Mouse (Mus musculus) c-Kit-negative CD71-positive TER-119-positive erythroid progenitor cells, embryonic 14.5 days (primary cell): ENCODE data around the gene Plppr3.

Source experiments
- DNase-seq: peaks from one replicate; pipeline ENCODE4 v3.0.0-alpha.2; 2013; ENCODE audit warnings: low read depth, low spot score

The Plppr3 gene

DNA sequence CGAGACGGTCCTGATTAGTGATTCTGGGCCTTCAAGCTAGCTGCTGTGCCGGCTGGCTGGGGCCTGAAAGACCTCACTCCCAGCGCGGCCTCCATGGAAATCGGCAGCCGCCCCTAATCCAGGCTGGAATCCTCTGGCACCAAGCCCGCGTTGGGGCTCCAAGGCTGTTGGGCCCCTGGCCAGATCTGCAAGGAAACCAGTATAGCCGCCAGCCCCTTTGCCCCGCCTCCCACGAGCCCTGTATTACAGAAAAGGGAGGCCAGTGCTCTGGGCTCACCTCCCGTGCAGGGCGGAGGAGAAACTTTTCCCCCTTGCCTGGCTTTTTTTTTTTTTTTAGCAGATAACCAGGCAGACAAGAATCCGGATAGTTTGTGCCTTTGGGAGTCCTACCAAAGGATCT lies 21.0 kb downstream of the Plppr3 start:
- DNase-seq: peak; percentile 26

DNA sequence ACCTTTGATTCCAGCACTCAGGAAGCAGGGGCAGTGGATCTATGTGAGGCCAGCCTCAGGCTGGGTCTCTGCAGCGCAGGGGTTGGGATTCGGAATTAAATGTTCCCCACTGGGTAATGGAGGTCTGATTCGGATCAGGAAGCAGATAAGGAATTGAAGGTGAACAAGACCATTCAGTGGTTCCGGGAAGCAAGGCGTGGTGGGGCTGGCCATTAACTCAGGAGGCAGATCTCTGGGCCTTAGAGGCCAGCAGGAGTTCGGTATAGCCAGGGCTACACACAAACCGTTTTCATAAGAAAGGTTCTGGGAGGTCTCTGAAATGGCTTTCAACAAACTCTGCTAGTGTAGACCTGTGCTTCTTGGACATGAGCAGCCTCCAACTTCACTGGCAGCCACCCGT lies 21.6 kb downstream of the Plppr3 start:
- no peak for DNase-seq

DNA sequence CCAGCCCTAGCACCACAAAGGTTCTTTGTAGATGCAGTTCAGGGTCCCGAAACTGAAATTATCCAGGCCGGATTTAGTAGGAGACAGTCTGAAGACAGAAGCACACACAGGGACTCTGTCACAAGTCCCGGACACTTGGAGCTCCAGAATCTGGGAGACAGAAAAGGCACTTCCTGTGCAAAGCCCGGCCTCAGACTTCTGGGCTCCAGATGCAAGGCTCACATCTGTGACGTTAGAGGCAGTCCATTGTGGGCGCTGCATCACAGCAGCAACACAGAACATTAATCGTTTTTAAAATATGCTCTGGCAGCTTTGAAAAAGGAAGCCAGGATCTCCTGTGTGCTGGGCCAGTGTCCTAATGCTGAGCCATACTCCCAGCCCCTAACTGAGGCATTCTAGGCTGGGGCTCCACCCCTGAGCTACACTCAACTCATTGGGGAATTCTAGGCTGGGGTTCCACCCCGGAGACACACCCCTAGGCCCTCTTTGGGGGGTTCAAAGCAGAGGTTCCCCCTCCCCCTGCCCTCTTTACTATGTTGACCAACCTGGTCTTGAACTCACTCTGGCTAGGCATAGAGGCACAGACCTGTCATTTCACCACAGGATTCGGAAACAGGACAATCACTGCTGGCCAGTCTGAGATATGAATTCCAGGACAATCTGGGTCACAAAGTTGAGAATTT lies 22.2 kb downstream of the Plppr3 start:
- DNase-seq: no peak

DNA sequence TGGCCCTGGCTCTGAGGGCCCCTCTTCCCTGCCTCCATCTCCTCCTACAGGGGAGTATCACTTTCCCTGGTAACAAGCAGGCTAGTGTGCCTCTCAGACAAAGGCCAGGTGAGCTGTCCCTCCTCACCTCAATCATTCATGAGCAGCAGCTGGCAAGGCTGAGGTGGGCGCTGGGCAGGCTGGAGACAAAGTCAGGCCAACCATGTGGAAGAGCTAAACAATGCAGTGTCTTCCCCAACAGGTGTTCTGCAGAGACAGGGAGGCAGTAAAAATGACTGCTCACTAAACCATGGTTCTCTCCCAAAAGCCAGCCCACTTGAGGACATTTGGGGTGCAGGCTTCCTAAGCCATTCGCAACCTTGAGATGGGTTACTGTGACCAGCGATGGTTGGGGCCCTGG lies 22.8 kb downstream of the Plppr3 start:
- no peak for DNase-seq

DNA sequence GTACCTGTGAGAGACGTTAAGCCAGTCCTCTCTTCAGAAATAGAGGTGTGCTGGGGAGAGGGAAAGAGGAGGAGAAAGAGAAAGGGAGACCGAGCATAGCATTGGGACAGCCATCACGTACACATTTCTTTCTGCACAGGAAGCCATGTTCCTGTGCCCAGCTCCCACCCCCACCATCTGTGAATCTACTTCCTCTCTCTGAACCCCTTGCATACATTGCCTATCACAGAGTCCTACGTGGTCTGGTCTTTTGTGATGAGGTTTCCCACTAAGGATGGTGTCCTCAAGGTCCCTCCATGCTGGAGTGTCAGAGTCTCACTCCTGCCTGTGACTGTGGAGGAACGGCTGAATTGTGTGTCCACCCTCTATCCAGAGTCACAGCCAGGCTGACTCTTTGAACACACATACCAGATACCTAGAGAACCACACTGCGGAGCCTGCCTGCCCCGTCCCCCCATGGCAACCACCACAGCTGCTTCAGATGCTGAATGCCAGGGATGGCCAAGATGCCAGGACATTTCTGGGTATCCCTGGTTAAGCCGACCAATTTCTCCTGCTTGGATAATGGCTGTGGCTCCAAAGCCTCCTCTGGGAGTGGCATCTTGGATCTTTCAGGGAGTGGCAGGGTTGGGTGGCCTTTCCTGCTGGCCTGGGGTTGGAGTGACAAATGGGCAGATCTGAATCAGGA lies 24.3 kb downstream of the Plppr3 start:
- DNase-seq: no peak

DNA sequence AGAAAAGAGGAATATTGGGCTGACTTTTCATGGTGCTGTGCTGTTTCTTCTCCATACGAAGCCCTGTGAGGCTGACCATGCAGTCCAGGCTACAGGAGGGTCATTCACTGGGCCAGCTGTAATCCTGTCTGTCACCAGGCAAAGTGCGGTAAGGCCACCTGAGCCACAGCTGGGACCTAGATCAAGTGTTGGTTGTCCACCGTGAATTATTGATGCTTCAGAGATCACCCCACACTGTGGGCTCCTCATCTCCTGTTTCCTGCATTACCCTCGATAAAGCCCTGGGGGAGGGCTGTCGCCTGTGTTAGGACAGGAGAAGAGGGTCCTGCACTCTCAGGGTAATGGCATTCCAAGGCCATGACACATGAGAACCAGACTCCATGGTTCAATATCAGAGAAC lies 27.9 kb downstream of the Plppr3 start:
- no peak for DNase-seq

DNA sequence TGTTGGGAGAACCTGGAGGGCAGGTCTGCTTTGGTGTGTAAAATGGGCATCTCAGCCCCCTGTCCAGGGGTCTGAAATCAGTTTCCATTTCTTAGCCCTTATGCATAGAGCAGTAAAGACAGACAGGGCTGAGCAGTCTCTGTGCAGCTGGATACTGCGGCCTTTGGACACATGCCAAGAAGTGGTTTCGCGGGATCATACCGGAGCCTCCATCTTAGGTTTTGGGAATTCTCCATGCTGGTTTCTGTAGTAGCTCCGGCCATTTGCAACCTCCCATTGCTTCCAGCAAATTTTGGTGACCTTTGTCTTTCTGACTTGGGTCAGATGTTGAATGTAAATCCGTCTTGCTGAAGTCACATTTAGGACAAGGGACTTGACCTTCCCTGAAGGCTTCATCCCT lies 31.0 kb downstream of the Plppr3 start:
- no peak for DNase-seq

DNA sequence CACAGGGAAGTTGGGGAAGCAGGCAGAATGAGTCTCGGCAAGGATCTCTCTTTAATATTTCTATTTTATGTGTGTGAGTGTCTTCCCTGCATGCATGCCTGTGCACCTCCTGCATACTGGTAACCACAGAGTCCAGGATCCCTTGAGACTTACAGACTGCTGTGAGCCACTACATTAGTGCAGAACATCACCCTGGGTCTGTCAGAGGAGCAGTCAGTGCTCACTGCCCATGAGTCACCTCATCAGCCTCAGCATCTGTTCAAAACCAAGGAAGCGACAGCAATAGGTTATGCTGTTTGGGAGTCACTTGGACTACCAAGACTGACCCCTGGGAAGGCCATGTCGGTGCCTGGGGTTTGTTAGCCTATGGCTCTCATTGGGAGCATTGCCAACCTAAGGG lies 32.1 kb downstream of the Plppr3 start:
- no peak for DNase-seq

DNA sequence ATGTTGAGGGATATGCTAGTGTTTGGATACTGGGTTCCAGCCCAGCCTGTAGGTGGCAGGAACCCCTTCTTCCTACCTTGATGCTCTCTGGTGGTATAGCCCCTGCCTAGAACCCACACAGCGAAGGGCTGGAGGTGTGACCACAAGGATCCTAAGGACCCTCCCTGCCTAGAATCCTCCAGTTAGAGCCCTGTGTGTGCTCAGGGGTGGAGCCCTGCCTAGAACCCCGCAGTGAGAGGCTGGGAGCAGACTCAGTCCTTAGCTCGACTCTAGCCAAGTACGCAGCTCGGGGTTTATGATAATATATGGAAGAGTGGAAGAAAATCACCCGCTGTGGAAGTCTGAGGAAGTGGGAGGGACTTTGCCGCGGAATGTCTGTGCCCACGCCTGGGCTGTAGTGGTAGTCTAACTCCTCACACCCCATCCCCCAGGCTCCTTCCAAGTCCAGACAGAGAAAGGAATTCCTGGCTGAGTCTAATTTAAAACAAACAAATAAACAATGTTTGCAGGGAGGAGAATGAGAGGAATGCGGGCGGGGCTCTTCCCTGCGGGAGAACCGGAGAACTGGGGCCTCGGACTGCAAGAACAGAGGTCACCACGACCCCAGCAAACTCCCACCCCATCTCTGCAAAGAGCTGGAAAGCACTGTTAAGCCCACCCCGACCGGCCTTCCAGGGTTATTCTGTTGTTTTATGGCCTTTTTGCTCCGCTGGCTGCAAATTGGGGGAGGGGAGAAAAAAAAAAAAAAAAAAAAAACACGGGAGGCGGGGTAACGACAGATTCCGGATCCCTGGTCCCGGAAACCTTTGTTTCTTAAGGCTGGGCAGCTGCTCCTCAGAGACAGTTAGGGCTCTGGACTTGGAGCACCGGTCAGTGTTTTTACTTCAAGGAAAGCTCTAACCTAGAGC lies 33.5 kb downstream of the Plppr3 start:
- no peak for DNase-seq

DNA sequence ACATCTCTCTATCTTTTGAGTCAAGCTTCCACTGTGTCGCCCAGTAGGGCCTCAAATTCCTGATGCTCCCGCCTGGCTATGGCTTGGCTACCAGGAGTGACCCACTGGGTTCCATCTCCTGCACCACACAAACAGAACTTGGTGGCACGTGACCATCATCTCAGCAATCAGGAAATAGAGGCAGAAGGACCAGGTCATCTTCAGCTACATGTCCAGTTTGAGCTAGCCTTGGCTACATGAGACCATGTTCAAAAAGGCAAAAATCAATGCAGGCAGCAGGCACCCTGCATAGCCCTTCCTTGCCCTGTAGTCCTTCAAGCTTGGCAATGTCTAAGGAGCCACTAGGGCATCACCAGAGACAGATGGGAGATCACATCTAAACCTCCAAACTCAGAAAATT lies 34.3 kb downstream of the Plppr3 start:
- no peak for DNase-seq

DNA sequence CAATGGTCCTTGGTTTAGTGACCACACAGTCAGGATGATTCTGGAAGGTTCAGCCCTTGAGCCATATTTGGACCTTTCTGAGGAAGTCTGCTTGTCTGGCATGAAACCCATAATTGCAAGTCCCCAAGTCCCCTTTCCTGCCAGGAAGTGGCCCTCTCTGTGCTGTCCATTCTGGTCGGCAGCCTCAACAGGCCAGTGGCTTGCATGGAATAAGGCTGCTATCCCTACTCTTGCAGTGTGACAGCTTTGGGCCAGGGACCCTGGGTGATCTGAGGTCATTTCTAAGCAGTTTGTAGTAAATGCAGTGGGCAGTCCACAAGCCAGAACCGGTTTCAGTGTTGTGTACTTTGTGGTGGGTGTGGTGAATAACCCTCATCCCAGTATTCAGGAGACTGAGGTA lies 36.3 kb downstream of the Plppr3 start:
- DNase-seq: no peak

DNA sequence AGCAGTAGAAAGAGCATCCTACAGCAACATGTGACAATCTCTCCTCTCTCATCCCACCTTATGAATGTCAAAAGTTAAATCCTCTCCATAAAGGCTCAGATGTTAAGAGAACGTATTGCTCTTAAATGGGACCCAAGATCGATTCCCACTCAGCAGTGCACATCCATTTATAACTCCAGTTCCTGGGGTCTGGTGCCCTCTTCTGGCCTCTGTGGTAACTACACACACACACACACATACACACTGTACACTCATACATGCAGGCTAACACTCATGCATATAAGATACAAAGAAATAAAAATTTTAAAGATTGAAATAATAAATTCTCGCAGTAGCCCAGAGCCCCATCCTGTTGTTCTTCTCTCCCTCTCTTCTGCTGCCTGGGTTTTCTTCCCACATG lies 37.5 kb downstream of the Plppr3 start:
- DNase-seq: no peak

DNA sequence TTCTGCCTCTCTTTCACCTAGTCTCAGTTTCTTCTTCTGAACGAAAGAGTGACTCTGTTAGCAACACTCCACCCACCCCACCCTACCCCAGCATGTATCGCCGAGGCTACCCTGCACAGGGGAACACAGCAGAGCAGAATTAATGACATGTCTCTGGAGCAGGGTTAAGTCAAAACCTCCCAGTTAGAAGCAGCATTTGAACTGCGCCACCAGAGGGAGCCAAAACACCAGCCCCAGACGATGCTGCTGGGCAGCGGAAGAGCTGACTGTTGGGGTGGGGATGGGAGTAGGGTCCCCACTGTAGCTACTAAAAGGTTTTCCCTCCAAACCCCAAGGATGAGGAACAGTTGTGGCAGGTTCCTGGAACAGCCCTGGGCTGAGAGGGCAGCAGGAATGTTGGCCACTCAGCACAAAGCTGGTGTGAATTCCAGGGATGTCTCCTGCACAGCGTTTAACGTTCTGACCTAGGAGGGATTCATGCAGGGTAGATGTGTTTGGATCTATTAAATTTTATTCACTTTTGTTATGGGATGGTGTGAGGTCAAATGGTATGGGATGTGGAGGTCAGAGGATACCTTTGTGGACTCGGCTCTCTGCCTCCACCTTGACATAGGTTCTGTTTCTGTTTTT lies 39.5 kb downstream of the Plppr3 start:
- peak; percentile 29 for DNase-seq

DNA sequence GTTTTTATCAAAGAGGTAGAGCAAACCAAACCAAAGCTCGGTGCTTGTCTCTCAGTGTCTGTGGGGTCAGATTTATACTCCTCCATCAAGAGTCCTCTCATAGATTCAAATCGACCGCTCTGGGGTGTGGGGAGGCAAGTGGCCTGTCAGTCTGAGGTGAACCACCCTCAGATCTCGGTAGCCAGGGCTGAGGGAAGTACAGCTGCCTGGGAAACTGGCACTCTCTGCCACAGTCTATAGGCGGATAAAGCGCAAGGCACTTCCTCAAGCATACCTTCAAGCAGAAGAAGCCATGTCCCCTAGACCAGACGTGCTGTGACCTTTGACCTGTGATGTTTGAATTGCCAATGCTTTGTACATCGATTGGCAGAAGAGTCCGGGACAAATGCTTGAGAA lies 41.6 kb downstream of the Plppr3 start:
- DNase-seq: no peak

DNA sequence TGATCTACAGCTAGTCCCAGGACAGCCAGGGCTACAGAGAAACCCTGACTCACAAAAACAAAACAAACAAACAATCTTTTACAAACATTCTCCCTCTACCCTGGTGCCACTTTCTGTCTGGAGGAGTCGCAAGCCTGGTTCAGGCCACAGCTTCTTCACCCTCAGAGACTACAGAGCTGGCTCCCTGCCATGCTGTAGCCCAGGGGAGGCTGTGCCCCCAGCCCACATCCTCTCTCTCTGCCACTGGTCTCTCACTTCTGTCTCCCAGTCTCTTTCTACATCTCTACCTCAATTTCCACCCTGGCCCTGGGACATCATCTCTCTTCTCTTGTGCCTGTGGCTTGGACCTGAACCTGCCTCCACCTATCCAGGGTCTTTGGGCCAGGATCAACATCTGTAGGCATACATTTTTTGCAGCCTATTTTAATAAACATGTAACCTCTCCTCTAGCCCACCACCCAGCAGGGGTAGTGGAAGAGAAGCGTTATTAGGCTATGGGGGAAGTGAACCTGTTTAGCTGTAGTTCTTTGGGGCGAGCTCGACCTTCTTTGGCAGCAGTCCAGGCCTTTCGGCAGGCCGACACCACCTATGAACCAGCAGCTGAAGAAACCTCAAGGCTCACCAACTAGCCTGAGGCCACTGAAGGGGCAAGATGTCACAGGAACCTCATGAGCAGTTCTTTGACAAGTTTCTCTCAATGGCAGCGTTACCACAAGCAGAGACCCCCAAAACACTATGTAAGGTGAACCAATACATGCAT lies 42.2 kb downstream of the Plppr3 start:
- no peak for DNase-seq

DNA sequence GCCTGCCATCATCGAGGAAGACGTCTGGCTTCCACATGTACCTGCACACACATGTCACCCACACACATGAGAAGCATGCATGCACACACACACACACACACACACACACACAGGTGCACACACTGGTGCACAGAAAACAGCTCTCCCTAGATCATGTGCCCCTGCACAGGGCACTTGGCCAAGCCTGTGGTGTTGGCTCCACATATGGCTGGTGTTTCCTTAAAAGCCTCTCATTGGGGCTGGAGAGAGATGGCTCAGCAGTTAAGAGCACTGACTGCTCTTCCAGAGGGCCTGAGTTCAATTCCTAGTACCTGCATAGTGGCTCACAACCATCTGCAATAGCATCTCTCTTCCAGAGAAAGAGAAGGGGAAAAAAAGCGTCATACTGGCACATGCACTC lies 42.9 kb downstream of the Plppr3 start:
- no peak for DNase-seq

DNA sequence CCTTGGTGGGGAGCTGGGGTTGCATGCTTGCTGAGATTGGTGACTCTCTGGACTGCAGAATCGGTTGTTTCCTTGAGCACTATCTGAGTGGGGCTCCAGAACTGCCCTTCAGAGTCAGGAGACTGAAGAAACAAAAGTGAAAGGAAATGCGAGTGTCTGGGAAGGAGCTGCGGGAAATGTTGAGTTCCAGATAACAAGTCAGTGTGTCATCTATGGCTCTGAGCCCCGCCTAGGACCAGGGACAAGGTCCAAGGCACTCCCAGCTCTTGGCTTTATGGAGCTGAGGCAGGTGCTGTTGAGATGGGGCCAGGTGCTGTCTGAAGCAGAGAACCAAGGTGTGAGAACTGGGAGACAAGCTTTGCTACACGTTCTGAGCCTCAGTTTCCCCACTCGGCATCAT lies 50.0 kb downstream of the Plppr3 start:
- no peak for DNase-seq

DNA sequence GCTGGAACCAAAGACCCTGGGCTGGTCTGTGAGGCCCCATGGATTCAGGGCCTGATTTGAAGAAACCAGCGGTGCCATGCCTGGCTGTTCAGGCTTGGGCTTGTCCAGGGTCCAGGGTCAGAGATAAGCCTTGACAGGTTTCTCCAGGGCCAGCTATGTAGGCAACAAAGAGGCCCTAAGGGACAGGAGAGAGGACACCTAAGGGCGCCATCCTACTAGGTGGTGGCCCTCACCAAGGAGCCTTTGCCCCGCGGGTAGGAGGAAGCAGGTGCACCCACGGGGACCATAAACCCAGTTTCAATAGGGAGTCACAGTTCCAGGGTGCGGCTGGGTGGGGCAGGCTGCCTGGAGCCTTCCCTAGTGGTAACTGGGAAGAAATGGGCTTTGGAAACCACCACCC lies 51.4 kb downstream of the Plppr3 start:
- DNase-seq: no peak

DNA sequence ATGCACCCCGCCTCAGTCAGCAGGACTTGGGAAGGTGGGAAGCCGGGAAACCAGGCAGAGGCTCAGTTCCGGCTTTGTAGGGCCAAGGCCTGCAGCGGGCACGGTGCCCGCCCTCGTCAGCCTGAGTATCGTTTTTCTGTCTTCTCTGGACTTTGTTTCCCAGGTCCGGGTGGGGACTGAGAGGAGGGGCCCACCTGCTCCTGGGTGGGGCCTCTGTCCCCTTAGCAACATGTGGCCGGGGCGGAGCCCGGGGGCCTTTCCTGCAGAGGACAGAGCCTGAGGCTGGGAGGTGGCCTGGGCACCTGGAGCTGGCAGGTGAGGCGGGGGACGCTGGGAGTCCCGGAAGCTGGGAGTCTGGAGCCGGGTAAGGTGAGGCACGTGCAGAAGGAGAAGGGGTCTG lies 52.1 kb downstream of the Plppr3 start:
- no peak for DNase-seq

DNA sequence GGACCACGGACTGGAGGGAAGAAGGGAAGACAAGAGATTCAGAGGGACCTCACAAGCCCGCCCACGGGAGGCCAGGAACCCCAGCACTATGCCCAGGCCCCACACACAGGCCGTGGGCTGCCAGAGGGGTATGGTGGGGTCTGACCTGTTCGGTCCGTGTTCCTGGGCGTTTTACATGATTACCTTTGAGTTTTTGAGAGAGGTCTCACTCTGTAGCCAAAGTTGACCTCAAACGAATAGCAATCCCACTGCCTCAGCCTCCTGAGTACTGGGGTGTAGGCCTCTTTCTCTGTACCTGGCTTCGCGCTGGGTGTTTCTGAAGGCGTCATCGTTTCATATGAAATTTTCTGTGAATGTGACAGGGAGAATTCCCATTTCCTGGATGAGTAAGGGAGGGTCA lies 52.7 kb downstream of the Plppr3 start:
- no peak for DNase-seq

DNA sequence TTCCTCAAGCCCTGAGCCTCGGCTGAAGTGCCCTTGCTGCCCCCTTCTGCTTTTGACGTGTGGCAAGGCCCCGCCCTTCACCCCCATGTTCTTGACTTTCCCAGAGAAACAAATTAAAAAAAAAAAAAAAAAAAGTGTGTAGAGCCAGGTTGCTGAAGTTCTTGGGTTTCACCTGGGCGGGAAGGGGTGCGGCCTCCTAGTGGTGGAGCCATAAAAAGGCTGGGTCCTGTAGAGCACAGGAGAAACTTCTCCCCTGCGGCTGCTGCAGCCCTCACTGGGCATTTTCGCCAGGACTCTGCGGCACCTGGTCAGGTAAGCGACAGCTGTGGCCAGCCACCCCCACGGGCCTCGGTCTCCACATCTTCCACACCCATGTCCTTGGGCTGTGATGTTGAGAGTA lies 53.7 kb downstream of the Plppr3 start, which contains the start of gene Misp:
TSS of gene Misp (plus strand) at position 208 of the 400 bp plus-strand sequence.
- DNase-seq: no peak
